Mouse (Mus musculus): ENCODE measurements around the gene Csrnp1. TPM values are rescaled to one million over a fixed set of nuclear protein-coding genes. Genes with fewer than 3 reads are reported as not detected.
A peak's percentile ranks its signal among the peaks of the same experiment; 100 is the strongest.

Gene Csrnp1
- polyA plus RNA-seq, 1 experiment from 2014 or later: 1.5 TPM

GRCm38 (mm10) chr9:120010781-120011511 is 26.5 kb upstream of the Csrnp1 start:
- peak; percentile 94 for DNase-seq (ENCODE audit: low spot score)
- H3K9ac ChIP-seq (ENCODE audit: low read length): 0 out of 2 replicates have a peak overlapping the region, but pooled peaks have one; percentile 35
- peak; percentile 89 for ATAC-seq (ENCODE audit: insufficient number of reproducible peaks, low FRiP score, low TSS enrichment, low read depth)
- peak overlapping the region; percentile 32 for H3K4me3 ChIP-seq (ENCODE audit: low read depth, low read length)
- H3K4me1 ChIP-seq (ENCODE audit: control insufficient read depth, insufficient read depth, low read length): no peaks in the 10 kb centered on the region
- no peaks in the 10 kb centered on the region for H3K9me3 ChIP-seq (ENCODE audit: control insufficient read depth, low read length)
- WGBS: 2% methylated on average over 59 of the region's 60 CpGs
- no peak overlapping the region for H3K27ac ChIP-seq (replicated peaks; ENCODE audit: low read depth, low read length)
- peak overlapping the region; percentile 77 for H3K4me2 ChIP-seq (ENCODE audit: low read depth, severe bottlenecking)
- H3K36me3 ChIP-seq (ENCODE audit: control insufficient read depth, insufficient read depth, low read length): no peaks in the 10 kb centered on the region
- H3K27me3 ChIP-seq (ENCODE audit: control insufficient read depth, insufficient read depth, low read length): no peaks in the 10 kb centered on the region

DNA sequence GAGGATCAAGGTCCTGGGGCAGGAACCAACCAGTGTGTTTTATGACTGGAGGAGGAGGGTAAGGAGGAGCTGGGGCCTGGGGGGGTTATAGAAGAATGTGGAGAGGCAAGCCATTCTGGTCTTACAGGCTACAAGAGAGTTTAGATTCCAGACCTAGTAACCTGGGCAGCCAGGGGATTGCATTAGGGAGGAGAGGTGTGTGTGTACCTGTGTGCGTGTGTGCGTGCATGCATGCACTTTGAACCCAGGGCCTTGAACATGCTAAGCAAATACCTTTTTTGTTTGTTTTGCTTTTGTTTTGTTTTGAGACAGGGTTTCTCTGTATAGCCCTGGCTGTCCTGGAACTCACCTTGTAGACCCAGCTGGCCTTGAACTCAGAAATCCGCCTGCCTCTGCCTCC is 25.4 kb upstream of the Csrnp1 start:
- H3K4me1 ChIP-seq (ENCODE audit: control insufficient read depth, insufficient read depth, low read length): no peaks in the 10 kb centered on the region
- no peak overlapping the region for H3K9ac ChIP-seq (ENCODE audit: low read length)
- no peaks in the 10 kb centered on the region for H3K9me3 ChIP-seq (ENCODE audit: control insufficient read depth, low read length)
- no peaks in the 10 kb centered on the region for H3K27me3 ChIP-seq (ENCODE audit: control insufficient read depth, insufficient read depth, low read length)
- H3K36me3 ChIP-seq (ENCODE audit: control insufficient read depth, insufficient read depth, low read length): no peaks in the 10 kb centered on the region
- no peak overlapping the region for H3K27ac ChIP-seq (replicated peaks; ENCODE audit: low read depth, low read length)
- WGBS: 84% methylated on average over 3 of the region's 3 CpGs
- ATAC-seq (ENCODE audit: insufficient number of reproducible peaks, low FRiP score, low TSS enrichment, low read depth) (no peak), DNase-seq (ENCODE audit: low spot score) (no peak)
- no peak overlapping the region for H3K4me3 ChIP-seq (ENCODE audit: low read depth, low read length)
- no peak overlapping the region for H3K4me2 ChIP-seq (ENCODE audit: low read depth, severe bottlenecking)

DNA sequence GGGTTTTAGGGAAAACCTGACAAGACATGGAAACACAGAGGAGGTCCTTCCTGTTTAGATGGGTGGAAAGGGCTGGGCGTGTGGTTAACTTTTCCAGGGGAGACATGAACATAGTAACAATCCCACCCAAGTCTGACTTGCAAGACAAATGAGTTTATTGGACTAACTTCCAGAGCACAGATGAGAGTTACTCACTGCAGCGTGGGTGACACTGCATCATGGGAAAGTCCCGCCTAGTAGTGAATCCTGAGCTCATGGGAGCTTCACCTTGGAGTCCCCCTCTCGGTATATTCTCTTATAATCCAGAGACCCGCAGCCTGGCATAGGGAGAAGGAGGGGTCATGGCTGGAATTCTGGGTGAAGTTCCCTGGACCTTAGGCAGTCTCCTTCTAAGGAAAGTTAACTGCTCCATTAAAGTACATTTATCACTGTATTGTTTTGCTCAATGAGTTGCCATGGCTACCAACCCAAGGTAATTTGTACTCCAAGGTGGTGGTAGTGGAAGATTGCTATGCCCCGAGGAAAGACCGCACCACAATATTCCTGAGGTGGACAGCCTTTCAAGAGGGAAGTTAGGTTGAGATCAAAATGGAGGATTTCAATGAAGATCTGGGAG is 24.9 kb upstream of the Csrnp1 start:
- no peak for DNase-seq (ENCODE audit: low spot score)
- no peaks in the 10 kb centered on the region for H3K9me3 ChIP-seq (ENCODE audit: control insufficient read depth, low read length)
- H3K27ac ChIP-seq (replicated peaks; ENCODE audit: low read depth, low read length): no peak overlapping the region
- H3K4me3 ChIP-seq (ENCODE audit: low read depth, low read length): no peak overlapping the region
- 77% methylated on average over 7 of the region's 7 CpGs for WGBS
- no peaks in the 10 kb centered on the region for H3K36me3 ChIP-seq (ENCODE audit: control insufficient read depth, insufficient read depth, low read length)
- H3K9ac ChIP-seq (ENCODE audit: low read length): no peak overlapping the region
- no peaks in the 10 kb centered on the region for H3K27me3 ChIP-seq (ENCODE audit: control insufficient read depth, insufficient read depth, low read length)
- no peak for ATAC-seq (ENCODE audit: insufficient number of reproducible peaks, low FRiP score, low TSS enrichment, low read depth)
- no peak overlapping the region for H3K4me2 ChIP-seq (ENCODE audit: low read depth, severe bottlenecking)
- H3K4me1 ChIP-seq (ENCODE audit: control insufficient read depth, insufficient read depth, low read length): no peaks in the 10 kb centered on the region

- DNase-seq (ENCODE audit: low spot score) (no peak), ATAC-seq (ENCODE audit: insufficient number of reproducible peaks, low FRiP score, low TSS enrichment, low read depth) (no peak)
- Histone ChIP-seq H3K9ac (ENCODE audit: low read length) (no peak overlapping the region), H3K27ac (replicated peaks; ENCODE audit: low read depth, low read length) (no peak overlapping the region), H3K4me2 (ENCODE audit: low read depth, severe bottlenecking) (no peak overlapping the region), H3K36me3 (ENCODE audit: control insufficient read depth, insufficient read depth, low read length) (no peaks in the 10 kb centered on the region), H3K27me3 (ENCODE audit: control insufficient read depth, insufficient read depth, low read length) (no peaks in the 10 kb centered on the region), H3K4me1 (ENCODE audit: control insufficient read depth, insufficient read depth, low read length) (no peaks in the 10 kb centered on the region), H3K9me3 (ENCODE audit: control insufficient read depth, low read length) (no peaks in the 10 kb centered on the region), H3K4me3 (ENCODE audit: low read depth, low read length) (no peak overlapping the region)
- 83% methylated on average over 1 of the region's 1 CpGs for WGBS
These were observed 23.4 kb upstream of the Csrnp1 start for GRCm38 (mm10) chr9:120007833-120008232.

GRCm38 (mm10) chr9:120005936-120006335 is 21.5 kb upstream of the Csrnp1 start:
- Histone ChIP-seq H3K36me3 (ENCODE audit: control insufficient read depth, insufficient read depth, low read length) (no peaks in the 10 kb centered on the region), H3K4me1 (ENCODE audit: control insufficient read depth, insufficient read depth, low read length) (no peaks in the 10 kb centered on the region; the same call in 1 of the 2 replicates), H3K9me3 (ENCODE audit: control insufficient read depth, low read length) (no peaks in the 10 kb centered on the region), H3K4me2 (ENCODE audit: low read depth, severe bottlenecking) (no peak overlapping the region), H3K27ac (replicated peaks; ENCODE audit: low read depth, low read length) (no peak overlapping the region), H3K27me3 (ENCODE audit: control insufficient read depth, insufficient read depth, low read length) (no peaks in the 10 kb centered on the region), H3K9ac (ENCODE audit: low read length) (no peak overlapping the region), H3K4me3 (ENCODE audit: low read depth, low read length) (no peak overlapping the region)
- 71% methylated on average over 3 of the region's 3 CpGs for WGBS
- DNase-seq (ENCODE audit: low spot score): no peak
- ATAC-seq (ENCODE audit: insufficient number of reproducible peaks, low FRiP score, low TSS enrichment, low read depth): no peak

DNA sequence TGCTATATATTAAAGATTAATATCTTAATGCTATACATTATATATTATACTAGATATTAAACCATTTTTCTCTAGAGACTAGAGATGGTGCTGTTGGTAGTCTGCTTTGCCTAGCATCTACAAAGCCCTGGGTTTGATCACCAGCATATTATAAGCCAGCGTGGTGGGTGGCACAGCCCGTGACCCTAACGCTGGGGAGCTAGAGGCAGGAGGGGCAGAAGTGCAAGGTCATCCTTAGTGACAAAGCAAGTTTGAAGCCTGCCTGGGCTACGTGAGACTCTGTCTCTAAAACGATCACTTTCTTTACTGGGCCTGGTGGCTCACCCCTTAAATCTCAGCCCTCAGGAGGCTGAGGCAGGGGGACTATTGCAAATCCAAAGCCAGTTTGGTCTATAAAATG is 18.4 kb upstream of the Csrnp1 start:
- Histone ChIP-seq H3K27me3 (ENCODE audit: control insufficient read depth, insufficient read depth, low read length) (no peaks in the 10 kb centered on the region), H3K4me2 (ENCODE audit: low read depth, severe bottlenecking) (no peak overlapping the region), H3K4me1 (ENCODE audit: control insufficient read depth, insufficient read depth, low read length) (no peaks in the 10 kb centered on the region; the same call in 1 of the 2 replicates), H3K4me3 (ENCODE audit: low read depth, low read length) (no peak overlapping the region), H3K36me3 (ENCODE audit: control insufficient read depth, insufficient read depth, low read length) (no peaks in the 10 kb centered on the region), H3K27ac (replicated peaks; ENCODE audit: low read depth, low read length) (no peak overlapping the region), H3K9ac (ENCODE audit: low read length) (no peak overlapping the region), H3K9me3 (ENCODE audit: control insufficient read depth, low read length) (no peaks in the 10 kb centered on the region)
- ATAC-seq (ENCODE audit: insufficient number of reproducible peaks, low FRiP score, low TSS enrichment, low read depth) (no peak), DNase-seq (ENCODE audit: low spot score) (no peak)
- 72% methylated on average over 5 of the region's 5 CpGs for WGBS

GRCm38 (mm10) chr9:120001945-120002725 is 17.7 kb upstream of the Csrnp1 start:
- no peaks in the 10 kb centered on the region for H3K36me3 ChIP-seq (ENCODE audit: control insufficient read depth, insufficient read depth, low read length)
- peak overlapping the region; percentile 59 for H3K4me2 ChIP-seq (ENCODE audit: low read depth, severe bottlenecking)
- H3K9ac ChIP-seq (ENCODE audit: low read length): peak overlapping the region; percentile 63
- H3K27ac ChIP-seq (replicated peaks; ENCODE audit: low read depth, low read length): peak overlapping the region; percentile 68; the same call in 1 of the 2 replicates
- peak overlapping the region; percentile 35 for H3K4me3 ChIP-seq (ENCODE audit: low read depth, low read length)
- ATAC-seq (ENCODE audit: insufficient number of reproducible peaks, low FRiP score, low TSS enrichment, low read depth): peak; percentile 95
- peak; percentile 92 for DNase-seq (ENCODE audit: low spot score)
- WGBS: 11% methylated on average over 31 of the region's 31 CpGs
- H3K4me1 ChIP-seq (ENCODE audit: control insufficient read depth, insufficient read depth, low read length): no peaks in the 10 kb centered on the region; the same call in 1 of the 2 replicates
- H3K9me3 ChIP-seq (ENCODE audit: control insufficient read depth, low read length): no peaks in the 10 kb centered on the region
- no peaks in the 10 kb centered on the region for H3K27me3 ChIP-seq (ENCODE audit: control insufficient read depth, insufficient read depth, low read length)

DNA sequence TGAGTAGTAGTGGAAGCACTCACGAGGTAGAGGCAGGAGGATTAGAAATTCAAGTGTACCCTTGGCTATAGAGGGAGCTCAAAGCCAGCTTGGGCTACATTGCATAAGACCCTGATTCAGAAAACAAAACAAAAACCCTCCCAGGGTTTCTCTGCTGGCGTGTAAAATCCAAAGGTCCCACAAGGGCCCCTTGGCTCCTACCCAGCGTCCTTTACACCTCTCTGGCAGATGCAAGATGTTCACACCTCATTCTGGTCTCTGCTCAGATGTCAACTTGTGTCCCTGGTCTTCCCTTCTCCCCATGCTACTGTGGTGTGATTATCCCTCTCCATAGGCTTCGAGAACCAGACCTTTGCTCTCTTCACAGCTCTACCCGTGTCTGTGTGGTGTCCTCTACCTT is 16.3 kb upstream of the Csrnp1 start:
- Histone ChIP-seq H3K4me1 (ENCODE audit: control insufficient read depth, insufficient read depth, low read length) (no peaks in the 10 kb centered on the region; the same call in 1 of the 2 replicates), H3K36me3 (ENCODE audit: control insufficient read depth, insufficient read depth, low read length) (no peaks in the 10 kb centered on the region), H3K9me3 (ENCODE audit: control insufficient read depth, low read length) (no peaks in the 10 kb centered on the region), H3K27ac (replicated peaks; ENCODE audit: low read depth, low read length) (no peak overlapping the region), H3K4me2 (ENCODE audit: low read depth, severe bottlenecking) (no peak overlapping the region), H3K27me3 (ENCODE audit: control insufficient read depth, insufficient read depth, low read length) (no peaks in the 10 kb centered on the region), H3K9ac (ENCODE audit: low read length) (no peak overlapping the region), H3K4me3 (ENCODE audit: low read depth, low read length) (no peak overlapping the region)
- DNase-seq (ENCODE audit: low spot score): no peak
- ATAC-seq (ENCODE audit: insufficient number of reproducible peaks, low FRiP score, low TSS enrichment, low read depth): no peak
- 66% methylated on average over 5 of the region's 5 CpGs for WGBS

All from limb, embryonic 11.5 days (tissue).